ENCODE assay signal across 13 mouse cellular contexts in the genomic region with DNA sequence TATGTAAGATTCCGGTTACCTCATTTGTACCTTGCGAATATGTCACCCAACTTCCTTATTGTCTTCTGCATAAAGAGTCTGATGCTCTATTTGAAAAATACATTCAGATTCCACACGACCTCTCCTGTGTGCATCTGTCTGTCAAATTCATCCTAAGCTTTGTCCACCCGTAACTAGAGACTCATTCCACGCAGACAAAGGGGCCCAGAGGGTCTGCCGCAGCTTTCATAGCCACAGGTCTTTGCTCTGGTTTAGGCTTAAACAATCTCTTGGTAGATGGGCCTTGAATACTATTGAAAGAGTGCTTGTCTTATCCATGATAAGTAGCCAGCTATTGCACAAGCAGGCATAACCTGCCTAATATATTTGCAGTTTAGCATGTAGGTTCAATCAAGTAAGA. TPM values are rescaled to one million over a fixed set of nuclear protein-coding genes. Genes with fewer than 3 reads are reported as not detected.
"Had no signal": no experiment of that assay in that cellular context is flagged by ENCODE, and none has a peak within 500 bp of the region (broad histone marks: within the 10 kb centered on the region; RNA-seq: fewer than 3 reads in every experiment).

No protein-coding gene starts in this region.

RNA-seq across cellular contexts. Expression of a gene that starts 20.9 kb away (rescaled TPM):
- polyA plus RNA-seq: neural tube, embryonic 13.5 days; neural tube, embryonic 14.5 days; neural tube, embryonic 15.5 days; small intestine, adult 2 months; spleen, adult 2 months; stomach, embryonic 14.5 days; stomach, embryonic 15.5 days; stomach, embryonic 16.5 days; stomach, postnatal 0 days; testis, adult 2 months; thymus, adult 2 months; thymus, postnatal 0 days; urinary bladder, adult 2 months had no signal

RNA-seq across cellular contexts. Expression of a gene that starts 40.0 kb away (rescaled TPM):
- polyA plus RNA-seq: small intestine, adult 2 months; stomach, embryonic 14.5 days had no signal
